Mouse (Mus musculus) intestine, postnatal 0 days (tissue): ENCODE results near the gene B3gnt3. TPM values are rescaled to one million over a fixed set of nuclear protein-coding genes. Genes with fewer than 3 reads are reported as not detected.
A peak's percentile ranks its signal among the peaks of the same experiment; 100 is the strongest.
"Not testable (repeated sequence)": the region's sequence is repeated elsewhere in the genome, so short reads cannot be mapped to it uniquely, and the experiment has no call there.

Source experiments
- ATAC-seq: fragments of 200-750 bp; cut with Nextera tagmentation; 2 replicates; pipeline ENCODE4 v1.8.0; 2017; ENCODE audit warnings: mild to moderate bottlenecking, moderate TSS enrichment, moderate library complexity
- H3K27ac ChIP-seq: fragments of 300-500 bp; sonication (generic); 2 replicates; pipeline ENCODE4 v1.5.1; 2014; ENCODE audit warnings: mild to moderate bottlenecking, low read depth, low read length, moderate library complexity
- H3K27me3 ChIP-seq: fragments of 300-500 bp; sonication (generic); replicated peaks from 2 replicates; pipeline ENCODE4 v1.6.1; 2014; ENCODE audit warnings: low read length, mixed read lengths; ENCODE audit not compliant: control insufficient read depth, insufficient read depth
- H3K36me3 ChIP-seq: fragments of 300-500 bp; sonication (generic); 2 replicates; pipeline ENCODE4 v1.6.1; 2014; ENCODE audit warnings: mild to moderate bottlenecking, moderate library complexity; ENCODE audit not compliant: control insufficient read depth, insufficient read depth
- H3K4me1 ChIP-seq: fragments of 300-500 bp; sonication (generic); replicated peaks from 2 replicates; pipeline ENCODE4 v1.6.1; 2014; ENCODE audit warnings: antibody characterized with exemption, low read length, mixed read lengths; ENCODE audit not compliant: control insufficient read depth, insufficient read depth
- H3K4me2 ChIP-seq: fragments of 300-500 bp; sonication (generic); replicated peaks from 2 replicates; pipeline ENCODE4 v1.6.1; 2014; ENCODE audit warnings: low read depth, mild to moderate bottlenecking, moderate library complexity
- H3K4me3 ChIP-seq: fragments of 300-500 bp; sonication (generic); 2 replicates; pipeline ENCODE4 v1.5.1; 2014; ENCODE audit warnings: low read depth, low read length
- H3K9ac ChIP-seq: fragments of 300-500 bp; sonication (generic); 2 replicates; pipeline ENCODE4 v1.6.1; 2014; ENCODE audit warnings: mild to moderate bottlenecking, low read depth, low read length
- H3K9me3 ChIP-seq: fragments of 300-500 bp; sonication (generic); 2 replicates; pipeline ENCODE4 v1.6.1; 2016; ENCODE audit warnings: mixed run types; ENCODE audit not compliant: control insufficient read depth
- CTCF ChIP-seq: sonication (generic); IDR thresholded peaks from 2 replicates; pipeline ENCODE4 v1.5.1; 2016; ENCODE audit warnings: low read depth, mild to moderate bottlenecking, control low read depth, antibody characterized with exemption, moderate library complexity
- WGBS: fragments of 180-500 bp; shearing (Covaris S2); extraction: QIAGEN DNeasy Blood & Tissue Kit; methylation state at CpG from one replicate; pipeline ENCODE4 v1.1.7; 2014; 5-methylcytosine and 5-hydroxymethylcytosine counted together
- polyA plus RNA-seq: library from polyadenylated mRNA; unstranded; fragments of >200 nt; fragmentation: Nextera tagmentation; extraction: Ambion mirVana; gene quantifications from 2 replicates; pipeline ENCODE4 v1.2.1, GENCODE M21; 2015

The B3gnt3 gene
- polyA plus RNA-seq, 1 experiment from 2014 or later = 33.5 TPM

DNA sequence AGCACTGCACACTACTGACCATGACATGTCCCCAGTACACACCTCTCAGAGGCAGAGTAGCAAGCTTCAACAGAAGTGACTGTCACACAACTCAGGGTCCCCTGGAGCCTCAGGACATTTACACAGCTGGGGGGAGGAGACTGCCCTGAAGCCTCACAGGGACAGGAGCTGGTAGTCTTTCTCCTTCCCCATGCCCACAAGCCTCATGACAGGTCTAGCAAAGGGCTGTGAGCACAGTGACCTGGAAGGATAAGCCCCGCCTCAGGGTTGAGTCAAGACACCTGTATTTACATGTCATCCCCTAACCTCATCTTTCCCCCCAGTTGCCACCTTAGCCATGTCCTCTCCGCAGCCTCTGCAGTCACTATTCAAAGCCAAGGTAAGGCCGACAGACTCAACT lies 39.6 kb upstream of the B3gnt3 start:
- H3K36me3 ChIP-seq = no peaks in the 10 kb centered on the region
- no peaks in the 10 kb centered on the region for H3K27me3 ChIP-seq
- TF ChIP-seq CTCF = no peak
- no peak overlapping the region for H3K27ac ChIP-seq
- 45% methylated on average over 3 of the region's 3 CpGs for WGBS
- H3K4me2 ChIP-seq = peak overlapping the region; percentile 57
- no peaks in the 10 kb centered on the region for H3K9me3 ChIP-seq
- no peaks in the 10 kb centered on the region for H3K4me1 ChIP-seq
- no peak overlapping the region for H3K9ac ChIP-seq
- no peak for ATAC-seq
- H3K4me3 ChIP-seq = peak overlapping the region; percentile 20; the same call in 1 of the 2 replicates

- not testable (repeated sequence) for H3K4me2 ChIP-seq, H3K4me1 ChIP-seq, H3K36me3 ChIP-seq, H3K9ac ChIP-seq, H3K27ac ChIP-seq, H3K9me3 ChIP-seq, H3K27me3 ChIP-seq, ATAC-seq, H3K4me3 ChIP-seq
Observed at GRCm38 (mm10) chr8:71738316-71738715, 36.7 kb upstream of the B3gnt3 start.

DNA sequence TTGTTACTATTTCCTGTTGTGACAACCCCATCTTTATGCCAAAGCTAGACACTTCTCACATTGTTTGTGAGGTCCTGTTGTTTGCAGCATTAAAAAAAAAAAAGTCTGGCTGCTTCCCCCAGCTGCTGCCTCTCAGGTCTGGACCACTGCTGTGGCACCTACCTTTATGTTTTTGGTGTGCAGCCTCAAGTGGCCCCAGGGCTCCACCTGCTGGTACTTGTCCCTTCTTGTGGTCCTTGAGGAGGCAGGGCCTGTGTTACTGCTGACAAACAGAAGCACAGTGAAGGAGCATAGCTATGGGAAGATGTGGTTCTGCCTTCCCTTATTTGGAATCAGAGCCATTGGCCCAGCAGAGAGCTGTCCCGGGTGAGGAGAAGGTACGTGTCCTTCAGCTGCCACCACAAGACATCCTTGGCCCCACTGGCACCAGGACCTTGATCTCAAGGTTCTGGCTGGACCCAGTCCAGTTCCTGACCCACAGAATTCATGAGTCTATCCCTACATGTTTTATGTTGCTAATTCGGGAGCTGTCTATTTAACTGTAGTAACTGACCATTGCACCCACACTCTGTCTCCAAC lies 30.2 kb upstream of the B3gnt3 start:
- ATAC-seq = no peak
- WGBS = 51% methylated on average over 3 of the region's 3 CpGs

GRCm38 (mm10) chr8:71728826-71729620 lies 27.4 kb upstream of the B3gnt3 start:
- 7% methylated on average over 10 of the region's 16 CpGs for WGBS
- Histone ChIP-seq H3K27ac (no peak overlapping the region), H3K9me3 (no peaks in the 10 kb centered on the region), H3K36me3 (no peaks in the 10 kb centered on the region), H3K4me2 (peak overlapping the region; percentile 65), H3K9ac (0 out of 2 replicates have a peak overlapping the region, but pooled peaks have one; percentile 34), H3K27me3 (peaks cover 9% of the 10 kb centered on the region; the same call in 1 of the 2 replicates), H3K4me3 (no peak overlapping the region), H3K4me1 (0 out of 2 replicates have a peak, but pooled peaks cover 5% of the 10 kb centered on the region)
- TF ChIP-seq CTCF = no peak
- ATAC-seq = no peak

More for the DNA sequence above, 30.2 kb upstream of the B3gnt3 start:
- Histone ChIP-seq H3K9me3 (no peaks in the 10 kb centered on the region), H3K4me1 (0 out of 2 replicates have a peak, but pooled peaks cover 5% of the 10 kb centered on the region), H3K27ac (no peak overlapping the region), H3K4me3 (no peak overlapping the region), H3K36me3 (no peaks in the 10 kb centered on the region), H3K27me3 (0 out of 2 replicates have a peak, but pooled peaks cover 3% of the 10 kb centered on the region), H3K4me2 (no peak overlapping the region), H3K9ac (no peak overlapping the region)
- peak; percentile 77 for TF ChIP-seq CTCF

- ATAC-seq = no peak
- no peak overlapping the region for H3K27ac ChIP-seq
- no peaks in the 10 kb centered on the region for H3K9me3 ChIP-seq
Observed at GRCm38 (mm10) chr8:71728240-71728785, 26.7 kb upstream of the B3gnt3 start.

More at GRCm38 (mm10) chr8:71728240-71728785, 26.7 kb upstream of the B3gnt3 start:
- Histone ChIP-seq H3K27me3 (peaks cover 9% of the 10 kb centered on the region; the same call in 1 of the 2 replicates), H3K4me1 (0 out of 2 replicates have a peak, but pooled peaks cover 5% of the 10 kb centered on the region), H3K4me2 (peak overlapping the region; percentile 65), H3K36me3 (no peaks in the 10 kb centered on the region), H3K9ac (peak overlapping the region; percentile 34; the same call in 1 of the 2 replicates), H3K4me3 (peak overlapping the region; percentile 26)
- 6% methylated on average over 20 of the region's 21 CpGs for WGBS
- no peak for TF ChIP-seq CTCF
